Mouse (Mus musculus) ES-Bruce4 (cell line): ENCODE results near the gene Fbxo11. TPM values are rescaled to one million over a fixed set of nuclear protein-coding genes. Genes with fewer than 3 reads are reported as not detected.
"Not testable (repeated sequence)": the region's sequence is repeated elsewhere in the genome, so short reads cannot be mapped to it uniquely, and the experiment has no call there.

Experiments
- H3K27ac ChIP-seq: 2 replicates; pipeline ENCODE4 v1.5.1; 2012; ENCODE audit warnings: low read length, inconsistent platforms; ENCODE audit not compliant: insufficient read depth
- H3K27me3 ChIP-seq: 2 replicates; pipeline ENCODE4 v1.6.1; 2012; ENCODE audit warnings: mild to moderate bottlenecking, low read length, inconsistent platforms; ENCODE audit not compliant: control insufficient read depth, poor library complexity, insufficient read depth, severe bottlenecking
- H3K36me3 ChIP-seq: 2 replicates; pipeline ENCODE4 v1.6.1; 2012; ENCODE audit warnings: inconsistent platforms, mild to moderate bottlenecking, low read length, moderate library complexity; ENCODE audit not compliant: control insufficient read depth, poor library complexity, insufficient read depth, severe bottlenecking
- H3K4me1 ChIP-seq: one replicate; pipeline ENCODE4 v1.8.1; 2011; ENCODE audit warnings: low read length; ENCODE audit not compliant: control insufficient read depth, insufficient read depth
- H3K4me3 ChIP-seq: 2 replicates; pipeline ENCODE4 v1.5.1; 2011; ENCODE audit warnings: low read depth, mild to moderate bottlenecking, low read length
- H3K9ac ChIP-seq: 2 replicates; pipeline ENCODE4 v1.6.1; 2012; ENCODE audit warnings: low read depth, mild to moderate bottlenecking, inconsistent platforms; ENCODE audit not compliant: poor library complexity, severe bottlenecking
- H3K9me3 ChIP-seq: replicated peaks from 2 replicates; pipeline ENCODE4 v1.6.1; 2012; ENCODE audit warnings: mild to moderate bottlenecking, low read length, inconsistent platforms; ENCODE audit not compliant: control insufficient read depth, poor library complexity, insufficient read depth, severe bottlenecking
- CTCF ChIP-seq: IDR thresholded peaks from one replicate; pipeline ENCODE4 v1.8.1; 2011; ENCODE audit warnings: low read depth, low read length
- EP300 ChIP-seq: IDR thresholded peaks from 2 replicates; pipeline ENCODE4 v1.6.1; 2011; ENCODE audit warnings: low read depth, low read length; ENCODE audit not compliant: insufficient read depth
- POLR2A ChIP-seq: IDR thresholded peaks from one replicate; pipeline ENCODE4 v1.8.1; 2011; ENCODE audit warnings: low read length; ENCODE audit not compliant: insufficient read depth
- polyA plus RNA-seq: library from polyadenylated mRNA; stranded (reverse); fragments of >200 nt; gene quantifications from 2 replicates; pipeline ENCODE4 v1.2.4, GENCODE M21; 2011; ENCODE audit warnings: low read depth; ENCODE audit not compliant: missing spikeins, insufficient read depth, insufficient read length

The Fbxo11 gene
- polyA plus RNA-seq, 1 experiment, result 64.4 TPM

- TF ChIP-seq POLR2A, result no peak
- TF ChIP-seq EP300, result no peak
- TF ChIP-seq CTCF, result no peak
- no peak overlapping the region for H3K4me3 ChIP-seq
- H3K36me3 ChIP-seq, result no peaks in the 10 kb centered on the region
These were observed 33.3 kb downstream of the Fbxo11 start for GRCm38 (mm10) chr17:88031755-88032154.

DNA sequence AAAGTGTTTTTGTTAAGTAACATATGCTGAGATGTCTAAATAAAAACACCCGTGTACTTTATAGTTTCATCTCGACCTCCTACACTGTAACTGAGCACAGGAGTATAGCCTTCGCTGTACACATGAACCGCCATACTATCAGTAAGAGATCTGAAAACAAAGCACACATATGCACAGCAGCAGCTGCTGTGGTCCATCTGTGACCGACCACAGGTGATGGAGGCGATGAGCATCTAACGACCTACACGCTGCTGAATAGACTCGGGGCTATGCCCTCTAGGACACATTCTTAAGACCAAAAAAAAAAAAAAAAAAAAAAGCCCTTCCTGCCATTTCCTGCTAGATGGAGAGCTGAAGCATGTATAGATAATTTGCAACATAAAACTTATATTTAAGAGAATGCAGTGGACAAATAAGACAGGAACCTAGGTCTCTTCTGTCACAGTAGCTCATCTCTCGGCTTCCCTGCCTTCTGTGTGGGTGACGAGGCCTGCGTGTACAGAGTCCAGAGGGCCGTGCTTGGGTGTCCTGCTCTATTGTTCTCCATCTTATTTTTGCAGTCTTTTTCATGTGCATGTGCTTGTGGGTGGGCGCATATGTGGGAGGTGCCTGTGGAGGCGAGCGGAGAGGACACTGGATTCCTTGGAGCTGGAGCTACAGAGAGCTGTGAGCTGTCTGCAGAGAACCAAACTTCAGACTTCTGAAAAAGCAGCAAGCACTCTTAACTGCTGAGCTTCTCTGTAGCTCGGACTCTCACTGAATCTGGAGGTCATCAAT, 35.7 kb downstream of the Fbxo11 start:
- no peak overlapping the region for H3K27ac ChIP-seq
- no peak overlapping the region for H3K9ac ChIP-seq
- no peaks in the 10 kb centered on the region for H3K4me1 ChIP-seq
- no peaks in the 10 kb centered on the region for H3K9me3 ChIP-seq
- no peak overlapping the region for H3K4me3 ChIP-seq
- H3K27me3 ChIP-seq, result no peaks in the 10 kb centered on the region
- no peak for TF ChIP-seq CTCF
- H3K36me3 ChIP-seq, result no peaks in the 10 kb centered on the region

More at GRCm38 (mm10) chr17:88031755-88032154, 33.3 kb downstream of the Fbxo11 start:
- H3K9me3 ChIP-seq, result no peaks in the 10 kb centered on the region
- H3K27me3 ChIP-seq, result no peaks in the 10 kb centered on the region
- no peaks in the 10 kb centered on the region for H3K4me1 ChIP-seq
- no peak overlapping the region for H3K9ac ChIP-seq
- no peak overlapping the region for H3K27ac ChIP-seq

GRCm38 (mm10) chr17:88025227-88025626, 39.9 kb downstream of the Fbxo11 start:
- no peak for TF ChIP-seq CTCF
- TF ChIP-seq POLR2A, result no peak
- TF ChIP-seq EP300, result no peak
- no peak overlapping the region for H3K9ac ChIP-seq
- H3K27ac ChIP-seq, result no peak overlapping the region
- no peak overlapping the region for H3K4me3 ChIP-seq
- no peaks in the 10 kb centered on the region for H3K9me3 ChIP-seq
- H3K36me3 ChIP-seq, result no peaks in the 10 kb centered on the region
- H3K27me3 ChIP-seq, result no peaks in the 10 kb centered on the region
- no peaks in the 10 kb centered on the region for H3K4me1 ChIP-seq

DNA sequence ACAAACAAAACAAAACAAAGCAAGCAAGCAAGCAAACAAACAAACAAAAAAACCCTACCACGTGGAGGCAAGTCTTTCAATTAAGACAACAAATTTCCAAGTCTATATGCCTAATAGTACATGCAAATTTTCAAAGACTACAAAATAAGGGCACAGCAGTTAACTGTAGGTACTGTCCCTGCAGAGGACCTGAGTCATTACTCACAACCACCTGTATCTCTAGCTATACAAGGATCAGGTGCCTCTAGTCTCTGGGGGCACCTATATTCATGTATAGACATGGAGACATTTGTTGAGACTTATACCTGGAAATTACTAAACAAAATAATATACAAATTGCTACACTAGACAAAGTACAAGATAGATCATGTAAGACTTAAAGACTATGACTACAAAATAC, 41.2 kb downstream of the Fbxo11 start:
- H3K4me1 ChIP-seq, result no peaks in the 10 kb centered on the region
- H3K9me3 ChIP-seq, result no peaks in the 10 kb centered on the region
- no peak overlapping the region for H3K27ac ChIP-seq
- no peak overlapping the region for H3K9ac ChIP-seq
- TF ChIP-seq EP300 (no peak), CTCF (no peak), POLR2A (no peak)
- H3K4me3 ChIP-seq, result no peak overlapping the region
- no peaks in the 10 kb centered on the region for H3K27me3 ChIP-seq
- H3K36me3 ChIP-seq, result no peaks in the 10 kb centered on the region

DNA sequence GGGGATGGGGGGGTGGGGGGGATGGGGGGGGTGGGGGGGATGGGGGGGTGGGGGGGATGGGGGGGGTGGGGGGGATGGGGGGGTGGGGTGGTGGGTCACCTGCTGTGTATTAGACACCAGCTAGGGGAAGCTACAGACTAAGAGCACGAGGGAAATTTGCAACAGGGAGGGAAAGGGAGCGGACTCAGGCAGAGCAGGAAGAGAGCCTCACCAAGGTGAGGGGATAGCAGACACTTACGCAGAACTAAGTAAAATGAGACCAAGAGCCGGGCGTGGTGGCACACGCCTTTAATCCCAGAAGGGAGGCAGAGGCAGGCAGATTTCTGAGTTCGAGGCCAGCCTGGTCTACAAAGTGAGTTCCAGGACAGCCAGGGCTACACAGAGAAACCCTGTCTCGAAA, 49.1 kb downstream of the Fbxo11 start:
- H3K9ac ChIP-seq, result not testable (repeated sequence)

GRCm38 (mm10) chr17:88014456-88014855, 50.6 kb downstream of the Fbxo11 start:
- no peaks in the 10 kb centered on the region for H3K9me3 ChIP-seq
- no peaks in the 10 kb centered on the region for H3K4me1 ChIP-seq
- no peak overlapping the region for H3K9ac ChIP-seq
- TF ChIP-seq EP300 (no peak), CTCF (no peak), POLR2A (no peak)
- H3K36me3 ChIP-seq, result peaks cover 13% of the 10 kb centered on the region
- H3K4me3 ChIP-seq, result no peak overlapping the region
- H3K27me3 ChIP-seq, result no peaks in the 10 kb centered on the region
- no peak overlapping the region for H3K27ac ChIP-seq

More for the DNA sequence above, 49.1 kb downstream of the Fbxo11 start:
- H3K27ac ChIP-seq, H3K27me3 ChIP-seq, H3K4me1 ChIP-seq, H3K4me3 ChIP-seq, H3K9me3 ChIP-seq: not testable (repeated sequence)
- peaks cover 13% of the 10 kb centered on the region for H3K36me3 ChIP-seq
